Mouse (Mus musculus): Measurements from ENCODE around the gene Skiv2l. TPM values are rescaled to one million over a fixed set of nuclear protein-coding genes. Genes with fewer than 3 reads are reported as not detected.
"Not testable (repeated sequence)": the region's sequence is repeated elsewhere in the genome, so short reads cannot be mapped to it uniquely, and the experiment has no call there.

The Skiv2l gene
- total and polyA plus RNA-seq, 2 experiments from 2014 or later = 44.5 to 98.1 TPM

- 74% methylated on average over 6 of the region's 6 CpGs for WGBS
- Histone ChIP-seq H3K9me3 (ENCODE audit: low read length) (no peaks in the 10 kb centered on the region), H3K9ac (replicated peaks; ENCODE audit: low read length) (no peak overlapping the region), H3K4me3 (ENCODE audit: low read length) (no peak overlapping the region), H3K4me2 (ENCODE audit: low read depth, low read length) (no peak overlapping the region), H3K27me3 (ENCODE audit: insufficient read depth, low read length) (no peaks in the 10 kb centered on the region), H3K36me3 (ENCODE audit: insufficient read depth, low read length) (no peaks in the 10 kb centered on the region), H3K4me1 (ENCODE audit: insufficient read depth, low read length) (no peaks in the 10 kb centered on the region), H3K27ac (no peak overlapping the region)
- no peak for ATAC-seq
- DNase-seq (ENCODE audit: low spot score) = no peak
- TF ChIP-seq CTCF (IDR thresholded peaks at IDR 0.05; ENCODE audit: low read depth) = peak; percentile 38
Measured at GRCm38 (mm10) chr17:34804871-34805562, 45.0 kb downstream of the Skiv2l start.

- 90% methylated on average over 2 of the region's 6 CpGs for WGBS
- not testable (repeated sequence) for H3K27ac ChIP-seq; DNase-seq (ENCODE audit: low spot score); H3K4me3 ChIP-seq (ENCODE audit: low read length); H3K9ac ChIP-seq (replicated peaks; ENCODE audit: low read length); H3K9me3 ChIP-seq (ENCODE audit: low read length); H3K4me2 ChIP-seq (ENCODE audit: low read depth, low read length); ATAC-seq; H3K4me1 ChIP-seq (ENCODE audit: insufficient read depth, low read length); H3K36me3 ChIP-seq (ENCODE audit: insufficient read depth, low read length); H3K27me3 ChIP-seq (ENCODE audit: insufficient read depth, low read length)
Measured at GRCm38 (mm10) chr17:34804301-34804700, 45.7 kb downstream of the Skiv2l start, which contains the start of gene Cyp21a1. Gene Cyp21a1, minus strand, starts transcription at chr17:34804561.

GRCm38 (mm10) chr17:34803367-34803766 lies 46.6 kb downstream of the Skiv2l start:
- not testable (repeated sequence) for DNase-seq (ENCODE audit: low spot score); H3K4me1 ChIP-seq (ENCODE audit: insufficient read depth, low read length); H3K4me2 ChIP-seq (ENCODE audit: low read depth, low read length); H3K4me3 ChIP-seq (ENCODE audit: low read length); ATAC-seq; H3K36me3 ChIP-seq (ENCODE audit: insufficient read depth, low read length); H3K9ac ChIP-seq (replicated peaks; ENCODE audit: low read length); H3K9me3 ChIP-seq (ENCODE audit: low read length); H3K27me3 ChIP-seq (ENCODE audit: insufficient read depth, low read length); H3K27ac ChIP-seq
- 91% methylated on average over 5 of the region's 6 CpGs for WGBS

GRCm38 (mm10) chr17:34802756-34803155 lies 47.3 kb downstream of the Skiv2l start:
- not testable (repeated sequence) for H3K4me2 ChIP-seq (ENCODE audit: low read depth, low read length); H3K27me3 ChIP-seq (ENCODE audit: insufficient read depth, low read length); H3K9me3 ChIP-seq (ENCODE audit: low read length); ATAC-seq; H3K36me3 ChIP-seq (ENCODE audit: insufficient read depth, low read length); H3K4me1 ChIP-seq (ENCODE audit: insufficient read depth, low read length); H3K4me3 ChIP-seq (ENCODE audit: low read length); H3K9ac ChIP-seq (replicated peaks; ENCODE audit: low read length); DNase-seq (ENCODE audit: low spot score); H3K27ac ChIP-seq
- WGBS = 85% methylated on average over 9 of the region's 9 CpGs

GRCm38 (mm10) chr17:34800781-34801305 lies 49.2 kb downstream of the Skiv2l start:
- not testable (repeated sequence) for ATAC-seq; H3K27me3 ChIP-seq (ENCODE audit: insufficient read depth, low read length); H3K27ac ChIP-seq; DNase-seq (ENCODE audit: low spot score); H3K36me3 ChIP-seq (ENCODE audit: insufficient read depth, low read length); H3K4me2 ChIP-seq (ENCODE audit: low read depth, low read length); H3K4me3 ChIP-seq (ENCODE audit: low read length); H3K4me1 ChIP-seq (ENCODE audit: insufficient read depth, low read length); H3K9ac ChIP-seq (replicated peaks; ENCODE audit: low read length); H3K9me3 ChIP-seq (ENCODE audit: low read length)
- WGBS = 90% methylated on average over 16 of the region's 16 CpGs

GRCm38 (mm10) chr17:34799531-34799925 lies 50.5 kb downstream of the Skiv2l start:
- H3K27me3 ChIP-seq (ENCODE audit: insufficient read depth, low read length) = no peaks in the 10 kb centered on the region
- DNase-seq (ENCODE audit: low spot score) (no peak), ATAC-seq (no peak)
- no peak overlapping the region for H3K4me3 ChIP-seq (ENCODE audit: low read length)
- H3K4me1 ChIP-seq (ENCODE audit: insufficient read depth, low read length) = no peaks in the 10 kb centered on the region
- H3K4me2 ChIP-seq (ENCODE audit: low read depth, low read length) = no peak overlapping the region
- no peaks in the 10 kb centered on the region for H3K36me3 ChIP-seq (ENCODE audit: insufficient read depth, low read length)
- no peak overlapping the region for H3K27ac ChIP-seq
- whole genome bisulfite sequencing = 90% methylated on average over 4 of the region's 4 CpGs
- H3K9me3 ChIP-seq (ENCODE audit: low read length) = no peaks in the 10 kb centered on the region
- no peak for TF ChIP-seq CTCF (IDR thresholded peaks at IDR 0.05; ENCODE audit: low read depth)
- H3K9ac ChIP-seq (replicated peaks; ENCODE audit: low read length) = no peak overlapping the region

GRCm38 (mm10) chr17:34798866-34799530 lies 51.0 kb downstream of the Skiv2l start:
- WGBS = 92% methylated on average over 13 of the region's 17 CpGs
- no peaks in the 10 kb centered on the region for H3K9me3 ChIP-seq (ENCODE audit: low read length)
- TF ChIP-seq CTCF (IDR thresholded peaks at IDR 0.05; ENCODE audit: low read depth) = no peak
- no peak overlapping the region for H3K27ac ChIP-seq
- ATAC-seq (no peak), DNase-seq (ENCODE audit: low spot score) (no peak)
- H3K4me2 ChIP-seq (ENCODE audit: low read depth, low read length) = no peak overlapping the region
- no peaks in the 10 kb centered on the region for H3K4me1 ChIP-seq (ENCODE audit: insufficient read depth, low read length)
- H3K4me3 ChIP-seq (ENCODE audit: low read length) = no peak overlapping the region
- no peaks in the 10 kb centered on the region for H3K36me3 ChIP-seq (ENCODE audit: insufficient read depth, low read length)
- no peak overlapping the region for H3K9ac ChIP-seq (replicated peaks; ENCODE audit: low read length)
- H3K27me3 ChIP-seq (ENCODE audit: insufficient read depth, low read length) = no peaks in the 10 kb centered on the region

GRCm38 (mm10) chr17:34798071-34798470 lies 51.9 kb downstream of the Skiv2l start:
- ATAC-seq; H3K4me2 ChIP-seq (ENCODE audit: low read depth, low read length): not testable (repeated sequence)

GRCm38 (mm10) chr17:34797211-34797995 lies 52.6 kb downstream of the Skiv2l start:
- 87% methylated on average over 10 of the region's 10 CpGs for WGBS
- not testable (repeated sequence) for ATAC-seq; H3K4me2 ChIP-seq (ENCODE audit: low read depth, low read length); DNase-seq (ENCODE audit: low spot score); H3K4me3 ChIP-seq (ENCODE audit: low read length); H3K36me3 ChIP-seq (ENCODE audit: insufficient read depth, low read length); H3K4me1 ChIP-seq (ENCODE audit: insufficient read depth, low read length); H3K27me3 ChIP-seq (ENCODE audit: insufficient read depth, low read length); H3K27ac ChIP-seq; H3K9me3 ChIP-seq (ENCODE audit: low read length); H3K9ac ChIP-seq (replicated peaks; ENCODE audit: low read length)

More at GRCm38 (mm10) chr17:34798071-34798470, 51.9 kb downstream of the Skiv2l start:
- not testable (repeated sequence) for H3K36me3 ChIP-seq (ENCODE audit: insufficient read depth, low read length); H3K4me3 ChIP-seq (ENCODE audit: low read length); DNase-seq (ENCODE audit: low spot score); H3K27ac ChIP-seq; H3K27me3 ChIP-seq (ENCODE audit: insufficient read depth, low read length); H3K9ac ChIP-seq (replicated peaks; ENCODE audit: low read length); H3K4me1 ChIP-seq (ENCODE audit: insufficient read depth, low read length); H3K9me3 ChIP-seq (ENCODE audit: low read length)
- 88% methylated on average over 7 of the region's 7 CpGs for WGBS
